Mouse (Mus musculus): Measurements from ENCODE around the gene Padi1.

DNA sequence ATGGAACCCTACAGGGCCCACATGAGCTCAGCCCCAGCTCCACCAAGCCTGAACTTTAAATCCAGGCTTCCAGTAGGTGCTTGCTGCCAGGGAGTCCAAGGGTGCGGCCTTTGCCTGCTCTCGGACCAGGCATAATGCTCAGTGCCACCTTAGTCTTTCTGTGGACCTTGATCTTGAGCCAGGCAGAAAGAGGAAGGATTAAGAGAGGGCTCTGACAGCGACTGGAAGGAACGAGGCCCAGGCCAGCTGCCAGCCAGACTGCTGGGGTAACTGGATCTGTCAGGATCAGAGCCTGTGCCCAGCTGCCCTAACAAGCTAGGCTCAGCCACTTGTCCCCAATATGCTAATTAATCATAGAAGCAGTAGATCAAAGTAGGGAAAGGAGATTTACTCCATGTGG, 34.2 kb upstream of the Padi1 start:
- no peak for TF ChIP-seq CTCF (IDR thresholded peaks at IDR 0.05; ENCODE audit: extremely low read depth, insufficient read depth, low read length)
- no peak for TF ChIP-seq POLR2A (IDR thresholded peaks at IDR 0.05; ENCODE audit: extremely low read depth, insufficient read depth, low read length)

Measured in cortical plate, adult 2 months (tissue).